Mouse (Mus musculus) ES-E14 (cell line): ENCODE results near the gene Prickle2. TPM values are rescaled to one million over a fixed set of nuclear protein-coding genes. Genes with fewer than 3 reads are reported as not detected.
A peak's percentile ranks its signal among the peaks of the same experiment; 100 is the strongest.

Experiments
- DNase-seq: peaks from one replicate; pipeline ENCODE4 v3.0.0-alpha.2; 2013; ENCODE audit warnings: low read depth, low spot score
- H3K27ac ChIP-seq: 2 replicates; pipeline ENCODE4 v1.5.1; 2012; ENCODE audit warnings: low read depth, mild to moderate bottlenecking, low read length, moderate library complexity, mixed read lengths; ENCODE audit not compliant: poor library complexity, insufficient read depth, severe bottlenecking
- H3K36me3 ChIP-seq: 2 replicates; pipeline ENCODE4 v1.6.1; 2012; ENCODE audit warnings: mild to moderate bottlenecking, low read length, moderate library complexity, mixed read lengths; ENCODE audit not compliant: control insufficient read depth, poor library complexity, insufficient read depth, severe bottlenecking
- H3K4me1 ChIP-seq, 2 experiments: fragments of 150-350 bp in 1 of 2; sonication (generic) in 1 of 2; 2 replicates each; pipeline ENCODE4 v1.6.1; 2012; ENCODE audit warnings: low read length in 2 of 2, mild to moderate bottlenecking in 1 of 2, mixed read lengths in 1 of 2; ENCODE audit not compliant: control insufficient read depth in 2 of 2, insufficient read depth in 2 of 2, poor library complexity in 1 of 2
- H3K4me3 ChIP-seq, 2 experiments: fragments of 150-350 bp in 1 of 2; sonication (generic) in 1 of 2; 2 replicates each; pipeline ENCODE4 v1.5.1; 2012; ENCODE audit warnings: low read length in 2 of 2, low read depth in 1 of 2, mild to moderate bottlenecking in 1 of 2, mixed read lengths in 1 of 2; ENCODE audit not compliant: insufficient read depth in 1 of 2, poor library complexity in 1 of 2, severe bottlenecking in 1 of 2
- H3K9ac ChIP-seq: 2 replicates; pipeline ENCODE4 v1.6.1; 2012; ENCODE audit warnings: low read depth, mild to moderate bottlenecking, low read length, mixed read lengths; ENCODE audit not compliant: poor library complexity, insufficient read depth, severe bottlenecking
- H3K9me3 ChIP-seq: fragments of 150-350 bp; sonication (generic); 2 replicates; pipeline ENCODE4 v1.6.1; 2012; ENCODE audit warnings: low read depth, mild to moderate bottlenecking, low read length; ENCODE audit not compliant: control insufficient read depth, insufficient read depth
- CHD2 ChIP-seq: IDR thresholded peaks from 2 replicates; pipeline ENCODE4 v1.6.1; 2014; ENCODE audit warnings: mild to moderate bottlenecking, low read depth, low read length, inconsistent platforms
- HCFC1 ChIP-seq: IDR thresholded peaks from 2 replicates; pipeline ENCODE4 v1.6.1; 2012; ENCODE audit warnings: low read length, inconsistent platforms, borderline replicate concordance; ENCODE audit not compliant: insufficient read depth
- MAFK ChIP-seq: IDR thresholded peaks from 2 replicates; pipeline ENCODE4 v1.6.1; 2014; ENCODE audit warnings: mild to moderate bottlenecking, low read depth, low read length, inconsistent platforms; ENCODE audit not compliant: insufficient read depth
- ZC3H11A ChIP-seq: IDR thresholded peaks from 2 replicates; pipeline ENCODE4 v1.6.1; 2012; ENCODE audit warnings: low read depth, mild to moderate bottlenecking, inconsistent platforms, low read length, borderline replicate concordance
- ZNF384 ChIP-seq: IDR thresholded peaks from 2 replicates; pipeline ENCODE4 v1.6.1; 2012; ENCODE audit warnings: low read depth, low read length, inconsistent platforms
- in situ Hi-C, 2 experiments: fragments of 600-800 bp; cut with MboI; formaldehyde crosslinking; loops; one replicate each; pipeline ENCODE4 v1.15.1; 2025; ENCODE audit warnings: low sequenced_read_pairs in 2 of 2, inconsistent platforms in 1 of 2; ENCODE audit not compliant: unreplicated experiment in 2 of 2
- total RNA-seq: library from RNA; depleted of rRNA; stranded (reverse); fragments of 300-350 nt; gene quantifications from 2 replicates; pipeline ENCODE4 v1.2.3, GENCODE M21; 2012

Prickle2 gene
- total RNA-seq, 1 experiment, result 1.2 TPM

DNA sequence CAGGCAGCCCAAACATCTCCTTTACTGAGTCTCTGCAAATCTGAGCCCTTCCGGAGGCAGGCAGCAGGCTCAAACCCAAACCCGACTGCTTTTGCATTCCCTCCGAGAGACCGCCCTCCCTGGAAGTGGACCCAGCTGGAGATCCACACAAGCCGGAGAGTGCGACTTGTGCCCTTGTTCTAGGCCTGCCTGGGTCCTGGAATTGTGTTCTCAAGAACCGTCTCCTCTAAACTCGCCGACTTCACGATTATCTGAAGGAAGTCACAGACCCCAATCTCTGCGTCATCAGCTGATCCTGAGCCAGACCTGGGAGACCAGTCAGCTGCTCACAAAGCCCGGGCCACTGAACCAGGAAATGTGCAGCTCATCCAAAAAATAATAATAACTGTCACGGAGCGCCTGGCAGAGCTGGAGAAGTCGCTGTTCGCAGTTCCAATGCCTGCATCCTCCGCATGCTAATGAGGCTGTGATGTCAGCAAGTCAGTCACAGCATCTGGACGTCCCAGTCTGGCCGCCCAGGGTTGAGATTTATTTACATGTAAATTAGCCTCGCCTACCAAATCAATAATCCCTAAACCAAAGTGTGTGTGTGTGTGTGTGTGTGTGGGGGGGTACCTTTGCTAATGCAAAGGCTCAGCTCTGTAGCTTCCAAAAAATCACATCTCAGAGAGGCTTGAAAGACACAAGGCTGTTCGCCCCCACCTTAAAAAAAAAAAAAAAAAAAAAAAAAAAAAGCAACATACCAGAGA, 224.8 kb downstream of the Prickle2 start:
- no peak for DNase-seq
- Histone ChIP-seq H3K9me3 (no peaks in the 10 kb centered on the region), H3K36me3 (no peaks in the 10 kb centered on the region), H3K9ac (peak overlapping the region; percentile 41), H3K4me1 (peaks cover 0 to 5% of the 10 kb centered on the region in 2 experiments; a peak in 1 of 4 replicates), H3K4me3 (peak overlapping the region; percentile 56 to 71), H3K27ac (peak overlapping the region; percentile 3; the same call in 1 of the 2 replicates)
- TF ChIP-seq ZC3H11A (no peak), ZNF384 (peak; percentile 91; the same call in 1 of the 2 replicates)
- in situ Hi-C loops, result no loop called here

DNA sequence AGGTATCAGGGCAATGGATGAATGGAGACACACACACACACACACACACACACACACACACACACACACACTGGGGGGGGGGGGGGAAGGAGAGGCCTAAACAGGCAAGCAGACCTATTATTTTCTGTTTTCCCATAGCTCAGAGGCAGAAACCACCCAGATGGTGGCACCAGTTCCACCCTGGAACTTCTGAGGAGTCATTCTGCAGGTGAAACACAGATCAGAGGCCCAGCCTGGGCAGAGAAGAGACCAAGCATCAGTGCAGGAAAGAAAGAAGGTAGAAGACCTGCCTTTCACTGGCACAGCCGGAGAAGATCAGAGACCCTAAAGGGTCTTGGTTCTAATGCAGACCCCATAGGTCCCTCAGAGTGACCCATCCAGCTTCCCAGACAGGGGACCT, 227.3 kb downstream of the Prickle2 start:
- in situ Hi-C loops, result no loop called here
- no peak for DNase-seq
- Histone ChIP-seq H3K9me3 (no peaks in the 10 kb centered on the region), H3K27ac (no peak overlapping the region), H3K36me3 (no peaks in the 10 kb centered on the region), H3K4me1 (peaks cover 0 to 5% of the 10 kb centered on the region in 2 experiments; a peak in 1 of 4 replicates), H3K9ac (no peak overlapping the region), H3K4me3 (no peak overlapping the region)
- TF ChIP-seq ZNF384 (no peak), ZC3H11A (no peak), HCFC1 (no peak), CHD2 (no peak), MAFK (no peak)

DNA sequence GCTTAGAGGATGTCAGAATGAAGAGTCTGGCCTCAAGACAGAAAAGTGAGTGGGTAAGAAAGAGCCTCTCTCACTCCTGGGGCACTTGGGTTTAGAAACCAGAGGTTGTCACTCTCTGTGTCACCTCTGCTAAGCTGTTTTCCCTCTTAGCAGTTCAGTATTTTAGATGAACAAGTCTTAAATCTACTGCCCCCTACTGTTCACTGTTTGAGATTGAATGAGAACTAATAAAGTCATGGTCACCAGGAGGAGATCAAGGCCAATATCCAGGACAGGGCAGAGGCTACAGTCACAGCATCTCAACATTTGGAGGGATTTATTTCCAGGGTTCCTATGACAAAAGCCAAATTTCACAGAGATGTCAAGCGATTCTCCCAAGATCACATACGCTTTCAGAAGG, 228.3 kb downstream of the Prickle2 start:
- H3K27ac ChIP-seq, result no peak overlapping the region
- no peak overlapping the region for H3K9ac ChIP-seq
- H3K4me1 ChIP-seq, result peaks cover 0 to 5% of the 10 kb centered on the region in 2 experiments; a peak in 1 of 4 replicates
- TF ChIP-seq MAFK (no peak), ZC3H11A (0 out of 2 replicates have a peak, but pooled peaks have one; percentile 13)
- H3K36me3 ChIP-seq, result no peaks in the 10 kb centered on the region
- no peaks in the 10 kb centered on the region for H3K9me3 ChIP-seq
- in situ Hi-C loops, result no loop called here
- H3K4me3 ChIP-seq, result no peak overlapping the region
- no peak for DNase-seq

DNA sequence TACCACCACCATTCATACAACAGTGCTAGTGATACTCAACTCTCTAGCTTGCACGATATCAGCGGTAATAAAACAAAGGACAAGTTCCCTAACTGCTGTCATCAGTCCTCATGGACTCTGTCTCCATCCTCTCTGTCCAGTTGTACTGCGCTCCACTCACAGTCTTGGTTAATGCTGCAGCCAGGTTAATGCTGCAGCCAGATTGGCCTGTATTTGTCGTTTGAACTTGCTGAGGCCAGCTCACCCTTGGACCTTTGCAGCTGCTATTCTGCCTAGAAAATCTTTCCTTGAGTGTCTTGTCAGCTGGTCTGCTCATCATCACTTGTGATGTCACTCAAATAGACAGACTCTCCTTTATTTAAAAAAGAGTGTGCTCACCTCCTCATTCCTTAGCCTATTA, 236.5 kb downstream of the Prickle2 start:
- DNase-seq, result no peak
- no peaks in the 10 kb centered on the region for H3K9me3 ChIP-seq
- H3K9ac ChIP-seq, result no peak overlapping the region
- in situ Hi-C loops, result no loop called here
- no peak overlapping the region for H3K4me3 ChIP-seq
- TF ChIP-seq ZC3H11A (no peak), MAFK (no peak), HCFC1 (no peak), CHD2 (no peak), ZNF384 (no peak)
- H3K4me1 ChIP-seq, result no peaks in the 10 kb centered on the region; a peak in 1 of 4 replicates
- no peak overlapping the region for H3K27ac ChIP-seq
- H3K36me3 ChIP-seq, result no peaks in the 10 kb centered on the region

DNA sequence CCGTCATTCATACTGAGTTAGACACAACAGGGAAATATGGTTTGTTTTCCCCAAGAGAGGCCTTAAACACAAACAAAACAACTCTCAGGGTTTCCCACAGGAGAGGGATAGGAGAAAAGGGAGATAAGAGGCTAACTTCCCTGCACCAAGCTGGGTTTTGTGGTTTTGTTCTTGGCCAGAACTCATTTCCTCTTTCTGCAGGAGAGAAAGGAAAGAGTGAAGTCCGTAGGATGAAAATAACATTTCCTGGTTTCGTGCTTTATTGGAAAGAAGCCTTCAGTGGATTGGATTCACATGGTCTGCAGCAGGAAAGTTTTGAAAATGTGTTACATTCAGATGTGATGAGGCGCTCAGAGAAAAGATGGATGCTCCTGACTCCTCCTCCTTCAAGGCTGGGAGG, 237.1 kb downstream of the Prickle2 start:
- H3K9ac ChIP-seq, result no peak overlapping the region
- no peak overlapping the region for H3K27ac ChIP-seq
- H3K9me3 ChIP-seq, result no peaks in the 10 kb centered on the region
- H3K4me1 ChIP-seq, result no peaks in the 10 kb centered on the region; a peak in 1 of 4 replicates
- TF ChIP-seq CHD2 (no peak), MAFK (no peak), ZC3H11A (no peak), ZNF384 (no peak), HCFC1 (no peak)
- DNase-seq, result no peak
- H3K36me3 ChIP-seq, result no peaks in the 10 kb centered on the region
- no peak overlapping the region for H3K4me3 ChIP-seq
- in situ Hi-C loops, result no loop called here
